12 mouse cellular contexts compared by ENCODE assay signal in the genomic region with DNA sequence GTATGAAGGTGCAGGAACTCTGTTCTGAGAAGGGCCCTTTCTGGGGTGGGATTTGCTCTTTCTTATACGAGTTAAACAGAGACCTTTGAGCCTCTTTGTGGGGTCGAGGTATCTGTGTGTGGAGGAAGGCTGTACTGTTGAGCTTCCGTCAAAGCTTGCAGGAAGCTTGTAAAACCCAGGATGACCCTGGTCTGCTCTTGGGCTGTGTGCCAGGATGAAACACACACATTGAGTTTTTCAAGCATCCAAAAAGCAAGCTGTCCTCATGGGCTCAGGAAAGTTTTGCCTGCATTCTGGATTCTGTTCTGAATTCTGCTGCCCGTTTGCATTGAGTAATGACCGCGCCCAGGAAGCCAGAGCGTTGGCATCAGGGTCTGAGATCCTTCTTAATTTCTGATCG. TPM values are rescaled to one million over a fixed set of nuclear protein-coding genes. Genes with fewer than 3 reads are reported as not detected.
A peak's percentile ranks its signal among the peaks of the same experiment; 100 is the strongest.
DNase-seq lines count a peak whose midpoint lies in the region; ATAC-seq lines count a peak whose summit lies in the region.
"Had no signal": no experiment of that assay in that cellular context is flagged by ENCODE, and none has a peak within 500 bp of the region (broad histone marks: within the 10 kb centered on the region; RNA-seq: fewer than 3 reads in every experiment).

No protein-coding gene starts in this region.

- peaks cover 41% of the 10 kb centered on the region for H3K4me1 ChIP-seq in intestine, embryonic 14.5 days (replicated peaks; ENCODE audit: control insufficient read depth, insufficient read depth, low read length)
- H3K4me1 ChIP-seq in intestine, embryonic 15.5 days (replicated peaks): peaks cover 46% of the 10 kb centered on the region
- H3K4me1 ChIP-seq in neural tube, embryonic 13.5 days (replicated peaks): peaks cover 73% of the 10 kb centered on the region
- peaks cover 45% of the 10 kb centered on the region for H3K4me1 ChIP-seq in stomach, embryonic 16.5 days (ENCODE audit: control insufficient read depth, insufficient read depth, low read length)

- H3K4me2 ChIP-seq in intestine, embryonic 14.5 days (ENCODE audit: low read length): no peak overlapping the region
- H3K4me2 ChIP-seq in intestine, embryonic 15.5 days (replicated peaks): no peak overlapping the region
- no peak overlapping the region for H3K4me2 ChIP-seq in neural tube, embryonic 13.5 days
- H3K4me2 ChIP-seq in stomach, embryonic 16.5 days (ENCODE audit: low read depth, low read length): no peak overlapping the region
- H3K4me2 ChIP-seq: neural tube, embryonic 12.5 days had no signal

- no peaks in the 10 kb centered on the region for H3K27me3 ChIP-seq in intestine, embryonic 14.5 days (replicated peaks; ENCODE audit: control insufficient read depth, insufficient read depth, low read length)
- H3K27me3 ChIP-seq in intestine, embryonic 15.5 days (replicated peaks): no peaks in the 10 kb centered on the region
- H3K27me3 ChIP-seq in neural tube, embryonic 13.5 days: no peaks in the 10 kb centered on the region
- H3K27me3 ChIP-seq in stomach, embryonic 16.5 days (ENCODE audit: control insufficient read depth, insufficient read depth, low read length): no peaks in the 10 kb centered on the region
- H3K27me3 ChIP-seq: neural tube, embryonic 12.5 days had no signal

- H3K27ac ChIP-seq in intestine, embryonic 14.5 days (ENCODE audit: low read depth): peak overlapping the region; percentile 57; the same call in 1 of the 2 replicates
- H3K27ac ChIP-seq in intestine, embryonic 15.5 days: no peak overlapping the region
- H3K27ac ChIP-seq in neural tube, embryonic 13.5 days (replicated peaks): peak overlapping the region; percentile 86
- H3K27ac ChIP-seq in stomach, embryonic 16.5 days (ENCODE audit: low read length): no peak overlapping the region

- 46% methylated on average over 8 of the region's 8 CpGs for WGBS in intestine, embryonic 14.5 days
- WGBS in intestine, embryonic 15.5 days: 47% methylated on average over 8 of the region's 8 CpGs
- 82% methylated on average over 8 of the region's 8 CpGs for WGBS in neural tube, embryonic 13.5 days
- WGBS in stomach, embryonic 16.5 days: 58% methylated on average over 8 of the region's 8 CpGs

- no peaks in the 10 kb centered on the region for H3K9me3 ChIP-seq in intestine, embryonic 14.5 days (ENCODE audit: control insufficient read depth, low read length)
- no peaks in the 10 kb centered on the region for H3K9me3 ChIP-seq in intestine, embryonic 15.5 days
- H3K9me3 ChIP-seq in neural tube, embryonic 13.5 days: no peaks in the 10 kb centered on the region
- H3K9me3 ChIP-seq in stomach, embryonic 16.5 days (replicated peaks; ENCODE audit: control insufficient read depth, low read length): no peaks in the 10 kb centered on the region
- H3K9me3 ChIP-seq: neural tube, embryonic 12.5 days had no signal

- intact Hi-C loops in left cerebral cortex, postnatal 25 days (cut with DNase I): no loop called here

- no peak for DNase-seq in intestine, embryonic 14.5 days (ENCODE audit: low spot score)
- DNase-seq in neural tube, embryonic 10.5 days (ENCODE audit: extremely low spot score, low spot score): no peak
- DNase-seq in kidney, postnatal 4 days: peak; percentile 67 to 76
- DNase-seq in left cerebral cortex, postnatal 25 days (ENCODE audit: low spot score in 2 of 2): no peak
- DNase-seq: cerebellum, adult 9-10 months; left cerebral cortex, postnatal 4 days; lung, adult 2 months had no signal

- no peak overlapping the region for H3K4me3 ChIP-seq in intestine, embryonic 14.5 days (ENCODE audit: low read depth, low read length)
- no peak overlapping the region for H3K4me3 ChIP-seq in intestine, embryonic 15.5 days (replicated peaks)
- H3K4me3 ChIP-seq in neural tube, embryonic 13.5 days: no peak overlapping the region
- no peak overlapping the region for H3K4me3 ChIP-seq in stomach, embryonic 16.5 days (replicated peaks; ENCODE audit: low read length)
- H3K4me3 ChIP-seq: neural tube, embryonic 12.5 days had no signal

- H3K36me3 ChIP-seq in intestine, embryonic 14.5 days (ENCODE audit: control insufficient read depth, insufficient read depth, low read length): no peaks in the 10 kb centered on the region
- no peaks in the 10 kb centered on the region for H3K36me3 ChIP-seq in intestine, embryonic 15.5 days
- H3K36me3 ChIP-seq in neural tube, embryonic 13.5 days: 0 out of 2 replicates have a peak, but pooled peaks cover 3% of the 10 kb centered on the region
- no peaks in the 10 kb centered on the region for H3K36me3 ChIP-seq in stomach, embryonic 16.5 days (ENCODE audit: control insufficient read depth, insufficient read depth, low read length)
- H3K36me3 ChIP-seq: neural tube, embryonic 12.5 days had no signal

- H3K9ac ChIP-seq in intestine, embryonic 14.5 days (ENCODE audit: low read length): no peak overlapping the region
- no peak overlapping the region for H3K9ac ChIP-seq in intestine, embryonic 15.5 days
- no peak overlapping the region for H3K9ac ChIP-seq in neural tube, embryonic 13.5 days
- H3K9ac ChIP-seq in stomach, embryonic 16.5 days (ENCODE audit: low read length): 0 out of 2 replicates have a peak overlapping the region, but pooled peaks have one; percentile 4
- H3K9ac ChIP-seq: neural tube, embryonic 12.5 days had no signal

- ATAC-seq in intestine, embryonic 14.5 days (replicated peaks; ENCODE audit: low FRiP score, low TSS enrichment, low read depth): no peak
- no peak for ATAC-seq in intestine, embryonic 15.5 days
- no peak for ATAC-seq in neural tube, embryonic 13.5 days (ENCODE audit: low read depth)
- no peak for ATAC-seq in stomach, embryonic 16.5 days (ENCODE audit: insufficient read depth, low FRiP score)
- ATAC-seq in activated CD4-positive, CD25-positive, alpha-beta regulatory T cell, adult 4 months: no peak

RNA-seq across cellular contexts. Expression of a gene that starts 32.8 kb away (rescaled TPM):
- polyA plus RNA-seq in intestine, embryonic 14.5 days (2014; fragmentation: Nextera tagmentation; extraction: Ambion mirVana): 60.5 and 63.9 TPM in 2 replicates
- polyA plus RNA-seq in intestine, embryonic 15.5 days (2015; fragmentation: Nextera tagmentation; extraction: Ambion mirVana): 58.8 and 66.9 TPM in 2 replicates
- 61.4 and 64.5 TPM in 2 replicates for polyA plus RNA-seq in neural tube, embryonic 13.5 days (2015; fragmentation: Nextera tagmentation; extraction: Ambion mirVana)
- 47.4 and 49.3 TPM in 2 replicates for polyA plus RNA-seq in stomach, embryonic 16.5 days (2015; fragmentation: Nextera tagmentation; extraction: Ambion mirVana)
- 10 to 100 TPM; 18.2 to 20.1 TPM for polyA plus RNA-seq in activated CD4-positive, CD25-positive, alpha-beta regulatory T cell, adult 4 months (2017; shearing (Covaris generic))
- 10 to 100 TPM; 41.0 to 59.6 TPM for total RNA-seq in left cerebral cortex, postnatal 25 days (2021)

Comparison
In these comparisons a context has a peak if more than half of its experiments do, and no peak if none do; other contexts are left out.
1. H3K27ac ChIP-seq: peak in intestine, embryonic 14.5 days (single experiment) and neural tube, embryonic 13.5 days (single experiment); none in intestine, embryonic 15.5 days (single experiment) and stomach, embryonic 16.5 days (single experiment).
2. DNase-seq: peak in kidney, postnatal 4 days (2 of 2); none in intestine, embryonic 14.5 days (single experiment), neural tube, embryonic 10.5 days (single experiment) and left cerebral cortex, postnatal 25 days (0 of 2).